Mouse (Mus musculus): ENCODE data around the gene Knstrn. TPM values are rescaled to one million over a fixed set of nuclear protein-coding genes. Genes with fewer than 3 reads are reported as not detected.

The Knstrn gene
- 1 to 10 TPM; 1.8 to 2.1 TPM for total RNA-seq (2021)
- polyA plus RNA-seq (2012; rRNA removed): 0.26 and 0.65 TPM in 2 replicates
- long read RNA-seq: 0 reads

GRCm38 (mm10) chr2:118813981-118814836, at the start of gene Knstrn:
Gene Knstrn (plus strand): TSS chr2:118814003.
- DNase-seq: peak; percentile 93

- peak; percentile 34 for DNase-seq
Measured at GRCm38 (mm10) chr2:118764094-118764831, 49.5 kb upstream of the Knstrn start.

- DNase-seq: no peak
Measured at GRCm38 (mm10) chr2:118764875-118765274, 48.9 kb upstream of the Knstrn start.

GRCm38 (mm10) chr2:118766041-118767033, 47.5 kb upstream of the Knstrn start:
- DNase-seq: peak; percentile 40

- no peak for DNase-seq
Measured at GRCm38 (mm10) chr2:118772158-118772874, 41.5 kb upstream of the Knstrn start, which contains the start of gene Phgr1. Gene Phgr1 (plus strand): TSS chr2:118772769.

GRCm38 (mm10) chr2:118774536-118774935, 39.3 kb upstream of the Knstrn start:
- no peak for DNase-seq

GRCm38 (mm10) chr2:118775396-118775795, 38.4 kb upstream of the Knstrn start:
- no peak for DNase-seq

- DNase-seq: no peak
Measured at GRCm38 (mm10) chr2:118775846-118776245, 38.0 kb upstream of the Knstrn start.

GRCm38 (mm10) chr2:118776295-118776694, 37.5 kb upstream of the Knstrn start:
- DNase-seq: no peak

- no peak for DNase-seq
Measured at GRCm38 (mm10) chr2:118778418-118778817, 35.4 kb upstream of the Knstrn start.

- no peak for DNase-seq
Measured at GRCm38 (mm10) chr2:118779065-118779464, 34.7 kb upstream of the Knstrn start.

- DNase-seq: peak; percentile 96
Measured at GRCm38 (mm10) chr2:118779504-118780480, 34.0 kb upstream of the Knstrn start, which contains the start of gene Disp2. Gene Disp2 (plus strand): TSS chr2:118779719.

- no peak for DNase-seq
Measured at GRCm38 (mm10) chr2:118781115-118781514, 32.7 kb upstream of the Knstrn start.

- DNase-seq: no peak
Measured at GRCm38 (mm10) chr2:118782303-118782702, 31.5 kb upstream of the Knstrn start.

GRCm38 (mm10) chr2:118783093-118783492, 30.7 kb upstream of the Knstrn start:
- DNase-seq: no peak

GRCm38 (mm10) chr2:118783663-118784062, 30.1 kb upstream of the Knstrn start:
- no peak for DNase-seq

- no peak for DNase-seq
Measured at GRCm38 (mm10) chr2:118786525-118786924, 27.3 kb upstream of the Knstrn start.

- peak; percentile 76 for DNase-seq
Measured at GRCm38 (mm10) chr2:118789501-118789900, 24.3 kb upstream of the Knstrn start.

GRCm38 (mm10) chr2:118790221-118790550, 23.6 kb upstream of the Knstrn start:
- DNase-seq: no peak
